Mouse (Mus musculus) R1 (cell line): ENCODE measurements at regions not wholly inside any gene's neighbourhood (a gene's known extent, or its start where the extent isn't known, plus 50 kb on each side); places are given as distances from the start of the nearest gene placed in this dataset.

ENCODE experiments used
- DNase-seq: peaks from one replicate; pipeline ENCODE4 v3.0.0-alpha.2; 2018; ENCODE audit warnings: low read depth, low spot score

GRCm38 (mm10) chr13:40794190-40794589, 56.0 kb upstream of the Tfap2a start:
- DNase-seq: no peak

GRCm38 (mm10) chr13:40792947-40793346, 54.8 kb upstream of the Tfap2a start:
- DNase-seq: no peak

- peak; percentile 25 for DNase-seq
These were observed 50.0 kb upstream of the Tfap2a start for GRCm38 (mm10) chr13:40788225-40788624.
